Mouse (Mus musculus) embryo, embryonic 10.5 days (tissue): ENCODE measurements around the gene Mccc2.

Source experiments
- DNase-seq: peaks from one replicate; pipeline ENCODE4 v3.0.0-alpha.2; 2015; ENCODE audit warnings: low spot score

Gene Mccc2

GRCm38 (mm10) chr13:99939320-99939671, 76.1 kb downstream of the Mccc2 start:
- no peak for DNase-seq

DNA sequence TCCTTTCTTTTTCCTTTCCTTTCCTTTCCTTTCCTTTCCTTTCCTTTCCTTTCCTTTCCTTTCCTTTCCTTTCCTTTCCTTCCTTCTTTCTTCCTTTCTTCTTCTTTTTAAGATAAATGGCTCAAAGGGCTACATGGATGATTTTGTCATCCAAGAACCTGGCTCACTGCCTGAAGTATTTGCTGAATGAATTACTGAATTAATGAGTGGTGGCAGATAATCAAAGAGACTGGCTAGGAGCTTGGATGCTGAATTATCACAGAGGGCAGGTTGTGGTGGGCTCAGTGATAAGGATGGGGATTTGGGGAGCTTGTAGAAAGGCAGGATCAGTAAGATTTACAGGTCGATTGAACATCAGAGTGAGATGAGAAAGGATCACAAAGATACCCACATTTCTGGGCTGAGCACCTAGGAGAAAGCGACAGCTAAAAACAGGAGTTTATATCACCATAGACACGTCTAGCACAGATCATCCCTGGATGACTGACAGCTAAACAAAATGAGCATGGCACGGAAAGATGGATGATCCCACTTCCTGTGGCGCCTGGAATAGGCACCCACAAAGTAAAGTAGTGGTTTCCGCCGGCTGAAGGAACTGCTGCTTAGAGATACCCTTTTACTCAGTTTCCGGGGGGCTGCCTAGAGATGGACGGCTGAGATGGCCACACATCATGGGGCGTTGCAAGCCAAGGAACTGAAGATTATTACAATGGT, 76.7 kb downstream of the Mccc2 start:
- no peak for DNase-seq

DNA sequence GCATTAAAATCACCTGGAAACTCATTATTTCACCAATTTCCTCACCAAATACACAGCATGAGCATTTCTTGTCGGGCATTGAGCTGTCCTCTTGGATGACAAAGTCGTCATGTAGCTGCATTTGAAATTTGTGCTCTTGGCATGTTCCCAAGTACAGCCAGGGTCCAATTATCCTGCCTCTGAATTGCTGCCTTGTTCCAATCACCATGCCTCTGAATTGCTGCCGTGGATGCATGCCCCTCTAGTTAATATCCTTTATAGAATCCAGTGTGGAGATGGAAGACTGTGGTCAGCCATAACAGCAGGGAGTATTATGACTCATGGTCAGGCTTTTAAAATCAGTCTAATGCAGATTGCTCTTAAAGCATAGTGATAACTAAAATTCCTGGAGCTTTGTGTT, 77.7 kb downstream of the Mccc2 start:
- DNase-seq: no peak

GRCm38 (mm10) chr13:99932406-99932805, 83.0 kb downstream of the Mccc2 start:
- no peak for DNase-seq

- no peak for DNase-seq
Measured at GRCm38 (mm10) chr13:99931502-99931901, 83.9 kb downstream of the Mccc2 start.

GRCm38 (mm10) chr13:99926249-99926648, 89.2 kb downstream of the Mccc2 start:
- peak; percentile 34 for DNase-seq

DNA sequence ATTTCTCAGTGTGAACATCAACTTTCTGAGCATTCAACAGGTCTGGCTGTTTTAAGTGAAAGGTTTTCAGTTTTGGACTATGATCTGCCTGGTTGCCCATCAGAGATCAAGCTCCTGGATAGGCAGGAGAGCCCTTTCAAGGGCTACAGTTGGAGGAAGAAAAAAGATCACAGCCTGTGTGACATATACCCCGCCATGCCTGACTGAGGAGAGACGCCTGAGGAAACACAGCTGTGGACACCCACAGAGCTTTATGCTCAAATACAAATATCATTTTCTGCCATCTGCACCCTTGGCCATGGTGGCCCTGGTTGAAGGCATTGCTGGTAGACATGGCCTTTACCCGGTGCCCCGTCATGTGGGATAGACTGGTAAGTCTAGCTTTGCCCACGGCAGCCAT, 99.8 kb downstream of the Mccc2 start:
- no peak for DNase-seq

- no peak for DNase-seq
Measured at GRCm38 (mm10) chr13:99900965-99901364, 114.5 kb downstream of the Mccc2 start, which contains the start of gene Cartpt. TSS of gene Cartpt (minus strand) at chr13:99901091.

- DNase-seq: peak; percentile 82
Measured at GRCm38 (mm10) chr13:99900557-99900892, 114.9 kb downstream of the Mccc2 start.

- peak; percentile 7 for DNase-seq
Measured at GRCm38 (mm10) chr13:99899670-99900556, 115.5 kb downstream of the Mccc2 start.

GRCm38 (mm10) chr13:99898816-99899215, 116.6 kb downstream of the Mccc2 start:
- DNase-seq: no peak
